Mouse (Mus musculus) thymus, adult 18-20 months (tissue): ENCODE measurements at regions not wholly inside any gene's neighbourhood (a gene's known extent, or its start where the extent isn't known, plus 50 kb on each side); places are given as distances from the start of the nearest gene placed in this dataset.

Source experiments
- DNase-seq, 2 experiments: peaks; one replicate each; pipeline ENCODE4 v3.0.0; 2022; ENCODE audit warnings: mixed read lengths in 2 of 2

DNA sequence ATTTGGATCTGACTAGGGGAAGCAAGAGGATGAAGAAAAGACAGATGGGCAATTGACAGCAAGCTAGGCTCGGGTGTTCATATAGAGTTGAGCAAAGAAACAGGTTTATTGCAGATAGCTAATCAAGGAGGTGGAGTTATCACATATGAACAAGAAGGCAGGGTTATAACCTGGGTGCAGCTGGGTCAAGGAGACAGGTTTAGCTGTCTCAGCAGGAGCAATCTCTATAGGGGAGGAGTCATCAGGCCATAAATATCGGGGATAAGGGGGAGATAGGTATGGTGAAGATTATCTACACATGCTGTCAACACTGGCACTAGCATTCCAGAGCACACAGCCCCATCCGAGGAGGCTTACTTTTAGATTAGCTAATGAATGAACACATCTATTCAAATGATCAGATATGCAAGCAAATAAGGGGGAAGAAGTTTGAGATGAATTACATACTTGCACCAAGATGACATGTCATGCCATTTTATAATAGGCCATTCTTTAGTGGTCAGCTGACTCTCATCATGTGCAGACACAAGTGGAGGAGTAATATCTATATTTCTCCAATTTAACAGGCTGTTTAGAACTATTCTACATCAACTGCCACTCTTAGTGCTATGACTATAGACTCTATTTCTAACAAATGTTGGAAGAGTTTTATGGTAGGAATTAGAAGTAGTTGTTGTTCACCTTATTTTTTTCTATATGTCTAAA is 76.9 kb downstream of the Lhx9 start:
- DNase-seq = no peak

DNA sequence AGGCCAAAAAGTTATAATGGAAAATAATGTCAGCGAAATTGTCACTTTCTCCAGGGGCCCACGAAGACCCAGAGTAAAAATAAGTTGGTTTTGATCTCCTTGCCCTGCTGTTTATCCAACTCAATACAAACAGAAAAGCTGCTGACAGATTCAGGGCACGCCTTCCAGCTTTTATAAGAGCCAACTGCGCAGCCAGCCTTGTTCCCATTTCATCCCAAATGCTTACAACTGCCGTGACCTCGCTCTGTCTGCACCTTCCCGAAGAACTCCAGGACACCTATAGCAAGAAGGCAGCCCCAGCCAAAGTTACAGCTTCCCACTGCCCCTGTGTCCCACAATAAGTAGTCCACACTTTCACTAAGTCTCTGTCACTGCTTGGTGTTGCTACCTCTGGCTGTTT is 85.5 kb downstream of the Lhx9 start:
- DNase-seq = no peak

DNA sequence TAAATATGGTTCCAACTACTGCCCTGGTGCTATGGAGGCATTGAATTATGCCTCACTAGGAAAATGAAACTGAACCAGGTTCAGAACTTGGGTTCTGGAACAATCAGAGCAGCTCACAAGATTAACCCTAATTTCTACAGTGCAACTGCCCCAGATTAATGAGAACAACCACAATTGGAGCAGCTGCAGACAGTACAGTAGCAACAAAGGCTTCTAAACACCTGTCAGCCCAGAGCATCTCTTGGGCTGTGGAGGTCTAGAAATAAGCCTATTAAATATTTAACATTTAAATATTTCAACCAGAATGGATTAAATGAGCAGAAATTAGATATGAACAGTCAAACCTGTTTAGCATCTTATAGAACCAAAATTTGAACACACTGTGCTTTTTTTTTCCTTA is 90.6 kb downstream of the Lhx9 start:
- DNase-seq = no peak

DNA sequence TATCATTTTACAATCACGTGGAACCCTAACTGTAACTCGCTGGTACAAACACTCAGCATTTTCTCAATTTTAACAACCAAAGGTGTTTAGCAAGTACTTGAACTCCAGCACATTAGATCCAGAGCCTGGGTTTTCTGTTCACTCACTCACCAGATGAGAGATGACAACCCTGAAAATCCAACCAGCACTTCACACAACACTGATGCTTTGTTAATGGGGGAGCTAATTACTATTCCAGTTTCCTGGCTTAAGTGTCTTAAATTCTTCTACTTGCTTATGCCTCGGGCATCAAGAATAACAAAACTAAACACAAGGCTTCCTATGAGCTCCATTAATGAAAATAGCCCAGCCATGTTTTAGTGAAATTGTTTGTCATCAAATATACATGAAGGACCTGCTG is 113.4 kb upstream of the Nek7 start:
- DNase-seq = no peak

DNA sequence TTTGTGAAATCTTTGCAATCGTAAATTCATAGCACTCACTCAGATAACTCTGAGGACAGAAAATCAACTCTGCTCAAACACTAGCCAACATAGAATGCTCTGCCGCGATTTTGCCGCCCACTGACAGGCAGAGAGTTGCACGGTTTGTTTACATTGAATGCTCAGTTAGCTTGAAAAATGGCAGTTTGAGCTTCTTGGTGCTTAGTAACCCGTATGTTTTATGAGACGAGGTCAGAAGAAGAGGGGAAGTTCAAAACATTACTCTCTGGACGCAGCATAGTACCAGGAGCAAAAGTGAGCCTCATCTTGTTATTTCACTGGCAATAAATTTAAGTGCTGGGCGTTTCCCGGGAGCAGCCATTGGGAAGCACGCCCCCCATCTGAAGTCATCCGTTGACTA is 111.1 kb upstream of the Nek7 start:
- DNase-seq = no peak

DNA sequence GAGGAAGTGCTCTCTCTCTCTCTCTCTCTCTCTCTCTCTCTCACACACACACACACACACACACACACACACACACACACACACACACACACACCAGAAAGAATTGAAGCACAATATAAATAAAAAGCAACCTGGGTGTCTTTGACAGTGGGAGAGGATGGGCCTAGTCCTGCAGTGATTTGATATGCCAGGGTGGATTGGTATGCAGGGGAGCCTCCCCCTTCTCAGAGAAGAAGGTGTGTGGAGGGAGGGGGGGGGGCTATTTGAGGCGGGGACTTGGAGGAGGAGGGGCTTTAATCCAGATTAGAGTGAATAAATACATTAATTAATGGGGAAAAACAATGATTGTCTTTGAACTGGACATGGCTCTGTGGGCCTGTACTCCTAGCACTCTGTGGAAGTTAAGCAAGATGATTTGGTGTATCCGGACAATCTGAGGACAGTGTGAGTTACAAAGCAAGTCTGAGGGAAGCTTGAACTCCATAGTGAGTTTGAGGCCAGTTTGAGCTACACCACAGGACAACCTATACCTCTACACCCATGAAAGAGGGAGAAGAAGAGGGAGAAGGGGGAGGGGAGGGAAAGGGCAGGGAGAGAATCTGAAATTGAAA is 109.3 kb upstream of the Nek7 start:
- DNase-seq = no peak

DNA sequence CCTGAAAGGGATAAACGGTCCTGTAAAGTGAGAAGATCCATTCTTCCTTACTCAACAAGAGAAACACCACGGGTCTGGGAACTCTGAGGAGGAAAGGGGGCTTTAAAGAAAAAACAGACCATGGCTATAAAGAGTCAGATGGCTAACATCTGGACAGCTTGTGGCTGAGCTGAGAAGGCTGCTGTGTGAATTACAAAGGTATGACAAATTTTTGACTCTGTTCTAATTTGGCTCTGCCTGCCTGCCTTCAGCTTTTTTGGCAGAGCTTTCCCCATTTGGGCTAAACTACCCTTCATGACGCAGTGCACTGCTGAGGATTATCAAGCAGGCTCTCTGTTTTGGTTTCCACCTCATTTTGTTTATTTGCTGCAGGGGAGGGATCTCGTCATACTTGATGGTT is 100.8 kb upstream of the Nek7 start:
- DNase-seq = no peak

DNA sequence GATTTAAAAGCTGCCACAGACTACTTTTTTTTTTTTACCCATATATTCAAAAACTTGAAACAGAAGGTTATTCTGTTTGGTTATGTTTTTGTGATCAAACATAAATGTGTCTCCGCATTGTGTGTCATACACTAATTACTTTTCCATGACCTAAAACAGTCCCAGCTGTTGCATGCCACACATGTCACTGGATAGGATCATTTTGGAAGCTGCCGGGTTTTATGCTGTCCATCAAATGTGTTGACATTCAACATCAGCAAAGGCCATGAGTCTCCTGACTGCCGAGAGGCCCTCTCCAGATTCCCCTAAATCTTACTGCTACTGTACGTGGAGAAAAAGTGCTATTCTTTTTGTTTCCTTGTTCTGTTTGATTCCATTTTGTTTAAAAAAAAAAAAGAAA is 99.4 kb upstream of the Nek7 start:
- no peak for DNase-seq

DNA sequence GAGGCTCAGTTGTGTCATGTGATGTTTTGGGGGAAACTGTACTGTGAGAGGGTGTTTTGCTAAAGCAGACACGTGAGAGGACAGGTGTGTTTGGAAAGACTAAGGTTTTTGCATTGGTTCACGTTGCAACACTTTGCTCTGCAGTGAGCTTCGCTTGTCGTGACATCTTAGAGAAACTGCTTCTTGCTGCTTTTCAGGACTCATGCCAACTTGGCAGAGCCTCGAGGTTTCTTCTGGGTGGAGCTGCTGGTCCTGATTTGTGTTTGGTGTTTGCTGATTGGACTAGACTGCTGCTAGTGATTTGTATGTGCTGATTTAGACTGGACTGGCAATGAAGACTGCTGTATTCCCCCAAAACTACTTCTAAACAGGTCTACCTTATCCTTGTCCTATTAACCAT is 97.0 kb upstream of the Nek7 start:
- DNase-seq = no peak

DNA sequence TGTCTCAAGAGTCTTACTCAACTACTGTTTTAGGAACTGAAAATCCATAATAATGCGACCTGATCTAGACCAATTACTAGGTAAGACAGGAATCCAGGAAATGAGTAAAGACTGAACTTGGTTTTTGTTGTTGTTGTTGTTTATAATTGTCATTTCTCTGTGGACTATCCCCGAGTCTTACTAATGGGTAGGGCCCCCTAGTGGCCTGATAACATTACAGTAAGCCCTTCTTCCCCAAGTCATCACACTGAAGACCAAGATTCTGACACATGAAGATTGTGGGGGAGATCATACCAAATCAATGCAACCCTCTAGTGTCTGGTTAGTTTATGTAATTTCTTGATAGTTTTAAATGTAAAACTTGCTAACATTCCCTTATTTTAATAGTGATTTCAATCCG is 95.2 kb upstream of the Nek7 start:
- no peak for DNase-seq

DNA sequence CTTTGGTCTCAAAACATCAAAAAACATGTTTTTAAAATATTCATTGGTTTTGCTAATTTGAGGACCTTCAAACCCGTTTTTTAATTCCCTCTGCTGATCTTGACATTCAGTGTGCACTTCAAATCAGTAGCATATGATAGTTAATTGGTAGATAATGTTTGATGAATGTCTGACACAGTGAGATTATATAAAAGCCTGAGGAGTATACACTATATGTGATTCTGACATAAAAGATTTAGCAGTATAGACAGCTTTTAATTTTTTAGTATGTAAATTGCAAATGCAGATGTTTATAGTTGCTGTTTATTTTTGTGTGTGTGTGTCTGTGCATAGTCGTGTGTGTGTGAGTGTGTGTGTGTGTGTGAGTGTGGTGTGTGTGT is 89.3 kb upstream of the Nek7 start:
- DNase-seq = no peak

DNA sequence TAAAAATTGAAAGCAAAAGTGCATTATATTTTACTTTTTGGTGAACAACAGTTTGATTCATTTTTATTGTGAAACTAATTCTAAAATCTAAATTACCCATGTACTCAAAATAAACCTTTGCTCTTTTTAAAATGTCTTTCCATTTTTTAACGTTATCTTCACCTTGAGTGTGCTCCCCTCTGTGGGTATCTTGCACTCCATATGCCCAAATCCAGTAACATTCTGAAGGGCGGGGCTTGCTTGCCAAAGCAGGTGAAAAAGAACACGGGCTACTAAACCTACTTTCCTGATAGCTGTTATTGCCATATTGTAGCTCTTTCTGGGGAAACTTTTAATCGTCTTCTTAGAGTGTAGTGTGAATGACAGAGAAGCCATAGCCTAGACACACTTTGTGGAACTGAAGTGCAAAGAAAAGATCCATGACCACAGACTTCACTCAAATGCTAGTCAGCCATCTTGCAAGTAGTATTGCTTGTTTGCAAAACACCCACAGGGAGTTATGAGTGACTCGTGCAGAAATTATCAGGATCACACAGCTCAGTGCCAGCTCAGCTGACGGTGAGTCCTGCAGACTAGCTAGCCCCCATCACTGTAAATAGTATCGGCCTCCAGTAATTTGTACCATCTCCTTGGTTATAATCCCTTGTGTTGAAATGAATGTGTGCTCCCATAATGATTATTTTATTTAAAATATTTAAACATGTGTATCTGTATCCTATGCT is 88.7 kb upstream of the Nek7 start:
- no peak for DNase-seq

DNA sequence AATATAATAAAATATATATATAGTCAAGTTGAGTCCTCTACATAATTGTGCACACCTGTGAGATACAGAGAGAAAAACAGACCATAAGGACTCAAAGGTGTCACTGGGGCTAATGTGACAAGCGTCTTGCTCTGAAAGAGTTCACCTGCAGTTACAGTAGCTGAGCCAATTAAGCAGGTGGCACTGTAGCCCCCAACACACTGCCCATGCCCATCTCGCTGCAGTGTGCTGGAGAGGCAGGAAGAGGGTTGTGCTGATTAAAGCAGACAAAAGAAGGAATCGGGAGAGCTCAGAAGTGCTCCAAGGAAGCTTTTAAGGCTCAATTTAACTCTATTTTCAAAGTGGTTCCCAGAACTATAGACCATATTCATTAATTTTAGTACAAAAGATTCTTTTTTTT is 88.0 kb upstream of the Nek7 start:
- no peak for DNase-seq

DNA sequence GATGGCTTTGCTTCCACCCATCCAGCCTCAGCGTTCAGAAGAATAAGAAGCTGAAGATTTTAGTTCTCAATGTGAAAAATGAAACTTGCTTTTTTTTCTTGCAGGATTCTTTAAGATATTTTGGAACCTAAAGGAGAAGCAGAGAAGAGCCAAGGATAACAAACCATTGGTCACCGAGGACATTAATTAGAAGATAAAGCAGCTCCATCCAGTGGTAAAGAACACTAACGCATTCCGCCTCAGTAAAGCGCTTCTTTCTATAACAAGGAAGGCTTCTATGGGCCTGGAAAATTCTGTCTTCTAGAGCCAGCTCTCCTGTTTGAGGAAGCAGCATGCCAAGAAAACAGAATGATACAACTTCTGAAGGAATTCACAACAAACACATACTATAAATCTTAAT is 83.3 kb upstream of the Nek7 start:
- no peak for DNase-seq

DNA sequence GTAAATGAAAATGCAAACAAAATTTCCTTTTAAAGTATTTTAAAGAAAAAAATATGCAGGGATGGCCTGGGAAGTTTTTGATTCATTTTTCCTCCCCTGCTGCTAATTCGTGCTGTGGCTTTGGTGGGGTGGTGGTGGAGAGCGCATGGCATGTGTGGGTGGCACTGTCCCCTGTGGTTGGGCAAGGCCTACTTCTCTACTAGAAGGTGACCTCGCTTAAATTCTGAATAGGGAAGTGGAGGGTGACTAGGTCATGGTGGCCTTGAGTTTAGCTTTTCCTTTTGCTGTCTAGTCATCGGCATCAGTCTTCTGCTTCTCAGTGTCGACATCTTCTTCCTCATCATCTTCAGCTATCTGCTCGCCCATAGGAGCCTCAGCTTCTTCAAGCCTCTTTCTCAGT is 69.3 kb upstream of the Nek7 start:
- no peak for DNase-seq

DNA sequence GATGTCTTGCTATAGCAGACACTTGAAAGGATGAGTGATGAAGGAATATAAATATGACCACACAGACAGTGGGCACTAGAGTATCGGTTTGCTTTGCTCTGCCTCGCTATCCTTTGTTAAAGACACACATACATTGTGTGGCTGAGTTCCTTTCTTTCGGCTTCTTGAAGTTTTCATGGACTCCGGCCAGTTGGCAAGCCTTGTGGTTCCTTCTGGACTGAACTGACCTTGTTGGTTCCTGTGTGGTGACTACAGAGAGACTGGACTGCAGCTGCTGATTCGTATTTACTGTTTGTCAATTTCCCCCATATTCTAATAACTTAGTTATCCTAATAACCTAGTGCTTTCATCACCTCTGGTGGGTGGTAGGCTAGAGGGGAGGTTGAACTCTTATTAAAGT is 66.8 kb upstream of the Nek7 start:
- no peak for DNase-seq

DNA sequence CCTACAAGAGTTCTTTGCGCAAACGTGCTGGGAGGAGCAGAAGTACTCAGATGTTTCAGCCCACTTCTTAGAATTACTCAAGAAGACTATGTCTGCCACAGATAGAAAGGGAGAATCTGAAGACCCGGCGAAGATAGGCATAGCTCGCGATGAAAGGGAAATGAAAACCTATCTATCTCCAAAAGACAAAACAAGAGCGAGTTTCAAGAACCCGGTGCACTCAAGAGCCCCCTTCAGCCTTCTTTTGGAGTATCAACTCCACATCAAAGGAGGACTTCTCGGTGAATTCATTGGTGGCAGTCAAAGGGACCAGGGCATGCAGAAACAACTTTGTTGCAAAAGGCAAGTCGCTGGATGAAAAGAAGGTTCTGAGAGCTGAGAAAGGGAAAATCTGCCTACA is 63.8 kb upstream of the Nek7 start:
- DNase-seq = peak in 1 of 2 experiments; percentile 17

DNA sequence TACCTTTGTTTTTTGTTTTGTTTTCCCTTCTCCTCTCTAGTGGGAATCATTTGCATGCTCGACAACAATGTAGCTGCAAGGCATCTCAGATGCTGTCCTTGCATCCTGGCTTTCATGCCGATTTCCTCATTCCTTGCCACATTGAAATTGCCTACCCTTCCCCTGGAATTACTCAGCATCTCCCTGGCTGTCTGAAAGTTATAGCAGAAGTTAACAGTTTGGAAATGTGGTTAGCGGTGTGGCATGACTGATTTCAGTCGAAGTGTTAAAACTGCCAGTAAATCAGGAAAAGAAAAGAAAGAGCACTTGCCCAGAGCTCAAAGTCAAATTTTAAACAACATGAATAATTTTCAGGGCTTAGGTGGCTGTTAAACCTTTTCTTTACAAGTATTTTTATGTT is 62.0 kb upstream of the Nek7 start:
- no peak for DNase-seq

DNA sequence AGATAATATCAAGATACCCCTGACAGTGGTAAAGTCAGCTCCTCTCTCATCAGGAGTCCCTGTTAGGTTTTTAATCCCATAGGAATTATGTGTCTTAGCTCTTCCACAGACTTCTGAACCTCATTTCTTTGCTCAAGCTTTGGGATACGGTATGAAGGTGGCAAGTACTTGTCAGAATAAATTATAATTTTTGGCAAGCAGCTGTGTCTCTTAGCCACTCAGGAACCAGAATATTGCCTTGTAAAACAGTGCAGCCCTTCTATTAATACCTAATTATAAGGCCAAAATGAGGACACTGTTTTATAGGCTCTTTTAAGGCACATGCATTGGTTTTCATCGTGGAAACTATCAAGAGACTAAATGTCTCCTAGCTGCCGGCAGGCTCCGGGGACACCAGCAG is 54.3 kb upstream of the Nek7 start:
- DNase-seq = no peak
